Mouse (Mus musculus): ENCODE measurements at regions not wholly inside any gene's neighbourhood (a gene's known extent, or its start where the extent isn't known, plus 50 kb on each side); places are given as distances from the start of the nearest gene placed in this dataset.
"Not testable (repeated sequence)": the region's sequence is repeated elsewhere in the genome, so short reads cannot be mapped to it uniquely, and the experiment has no call there.

DNA sequence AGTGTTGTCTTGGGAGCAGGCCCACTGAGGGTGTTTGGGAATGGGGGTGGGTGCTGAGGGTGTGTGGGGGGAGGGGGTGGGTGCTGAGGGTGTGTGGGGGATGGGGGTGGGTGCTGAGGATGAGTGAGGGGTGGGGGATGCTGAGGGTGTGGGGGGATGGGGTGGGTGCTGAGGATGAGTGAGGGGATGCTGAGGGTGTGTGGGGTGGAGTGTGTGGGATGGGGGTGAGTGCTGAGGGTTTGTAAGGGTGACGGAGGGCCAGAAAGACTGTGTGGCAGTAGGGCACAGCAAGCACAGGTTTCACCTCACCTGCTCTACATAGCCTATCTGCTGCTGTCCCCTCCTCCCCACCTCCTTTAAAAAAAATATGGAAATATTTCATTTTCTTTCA, 276.3 kb upstream of the Arglu1 start:
- Histone ChIP-seq H3K27ac (ENCODE audit: low read depth, low read length) (no peak overlapping the region), H3K9ac (ENCODE audit: low read depth, low read length) (no peak overlapping the region), H3K36me3 (ENCODE audit: control insufficient read depth, insufficient read depth) (no peaks in the 10 kb centered on the region), H3K27me3 (replicated peaks; ENCODE audit: control insufficient read depth, insufficient read depth, low read length) (no peaks in the 10 kb centered on the region), H3K4me3 (ENCODE audit: low read depth, low read length) (no peak overlapping the region), H3K4me2 (replicated peaks; ENCODE audit: low read depth) (no peak overlapping the region), H3K9me3 (ENCODE audit: control insufficient read depth) (no peaks in the 10 kb centered on the region), H3K4me1 (replicated peaks; ENCODE audit: control insufficient read depth, insufficient read depth, low read length) (no peaks in the 10 kb centered on the region)
- no peak for TF ChIP-seq CTCF (IDR thresholded peaks at IDR 0.05; ENCODE audit: low read depth)
- 100% methylated on average over 1 of the region's 1 CpGs for WGBS
- no peak for ATAC-seq

- no peaks in the 10 kb centered on the region for H3K9me3 ChIP-seq (ENCODE audit: control insufficient read depth)
- no peak for ATAC-seq
- no peaks in the 10 kb centered on the region for H3K4me1 ChIP-seq (replicated peaks; ENCODE audit: control insufficient read depth, insufficient read depth, low read length)
- no peaks in the 10 kb centered on the region for H3K36me3 ChIP-seq (ENCODE audit: control insufficient read depth, insufficient read depth)
- no peak overlapping the region for H3K27ac ChIP-seq (ENCODE audit: low read depth, low read length)
- no peaks in the 10 kb centered on the region for H3K27me3 ChIP-seq (replicated peaks; ENCODE audit: control insufficient read depth, insufficient read depth, low read length)
- no peak overlapping the region for H3K4me3 ChIP-seq (ENCODE audit: low read depth, low read length)
- no peak overlapping the region for H3K9ac ChIP-seq (ENCODE audit: low read depth, low read length)
- 39% methylated on average over 10 of the region's 10 CpGs for WGBS
- no peak for TF ChIP-seq CTCF (IDR thresholded peaks at IDR 0.05; ENCODE audit: low read depth)
- H3K4me2 ChIP-seq (replicated peaks; ENCODE audit: low read depth): no peak overlapping the region
Measured at GRCm38 (mm10) chr8:8965983-8966657, 275.8 kb upstream of the Arglu1 start.

GRCm38 (mm10) chr8:8960221-8960620, 269.9 kb upstream of the Arglu1 start:
- no peak for ATAC-seq
- TF ChIP-seq CTCF (IDR thresholded peaks at IDR 0.05; ENCODE audit: low read depth): no peak
- Histone ChIP-seq H3K4me2 (replicated peaks; ENCODE audit: low read depth) (no peak overlapping the region), H3K4me3 (ENCODE audit: low read depth, low read length) (no peak overlapping the region), H3K27me3 (replicated peaks; ENCODE audit: control insufficient read depth, insufficient read depth, low read length) (no peaks in the 10 kb centered on the region), H3K9me3 (ENCODE audit: control insufficient read depth) (no peaks in the 10 kb centered on the region), H3K9ac (ENCODE audit: low read depth, low read length) (no peak overlapping the region), H3K36me3 (ENCODE audit: control insufficient read depth, insufficient read depth) (no peaks in the 10 kb centered on the region), H3K4me1 (replicated peaks; ENCODE audit: control insufficient read depth, insufficient read depth, low read length) (no peaks in the 10 kb centered on the region), H3K27ac (ENCODE audit: low read depth, low read length) (no peak overlapping the region)
- 87% methylated on average over 3 of the region's 3 CpGs for WGBS

GRCm38 (mm10) chr8:8959787-8960093, 269.4 kb upstream of the Arglu1 start:
- ATAC-seq: no peak
- Histone ChIP-seq H3K4me2 (replicated peaks; ENCODE audit: low read depth) (no peak overlapping the region), H3K4me3 (ENCODE audit: low read depth, low read length) (no peak overlapping the region), H3K9ac (ENCODE audit: low read depth, low read length) (no peak overlapping the region), H3K27me3 (replicated peaks; ENCODE audit: control insufficient read depth, insufficient read depth, low read length) (no peaks in the 10 kb centered on the region), H3K36me3 (ENCODE audit: control insufficient read depth, insufficient read depth) (no peaks in the 10 kb centered on the region), H3K4me1 (replicated peaks; ENCODE audit: control insufficient read depth, insufficient read depth, low read length) (no peaks in the 10 kb centered on the region), H3K9me3 (ENCODE audit: control insufficient read depth) (no peaks in the 10 kb centered on the region), H3K27ac (ENCODE audit: low read depth, low read length) (no peak overlapping the region)
- no peak for TF ChIP-seq CTCF (IDR thresholded peaks at IDR 0.05; ENCODE audit: low read depth)
- 41% methylated on average over 1 of the region's 1 CpGs for WGBS

- Histone ChIP-seq H3K9me3 (ENCODE audit: control insufficient read depth) (no peaks in the 10 kb centered on the region), H3K27ac (ENCODE audit: low read depth, low read length) (no peak overlapping the region), H3K9ac (ENCODE audit: low read depth, low read length) (no peak overlapping the region), H3K4me3 (ENCODE audit: low read depth, low read length) (no peak overlapping the region), H3K27me3 (replicated peaks; ENCODE audit: control insufficient read depth, insufficient read depth, low read length) (no peaks in the 10 kb centered on the region), H3K4me2 (replicated peaks; ENCODE audit: low read depth) (no peak overlapping the region), H3K36me3 (ENCODE audit: control insufficient read depth, insufficient read depth) (no peaks in the 10 kb centered on the region), H3K4me1 (replicated peaks; ENCODE audit: control insufficient read depth, insufficient read depth, low read length) (no peaks in the 10 kb centered on the region)
- WGBS: 60% methylated on average over 8 of the region's 8 CpGs
- no peak for ATAC-seq
- no peak for TF ChIP-seq CTCF (IDR thresholded peaks at IDR 0.05; ENCODE audit: low read depth)
Measured at GRCm38 (mm10) chr8:8959021-8959786, 268.9 kb upstream of the Arglu1 start.

- ATAC-seq; H3K4me2 ChIP-seq (replicated peaks; ENCODE audit: low read depth); H3K27me3 ChIP-seq (replicated peaks; ENCODE audit: control insufficient read depth, insufficient read depth, low read length); H3K4me1 ChIP-seq (replicated peaks; ENCODE audit: control insufficient read depth, insufficient read depth, low read length); H3K9me3 ChIP-seq (ENCODE audit: control insufficient read depth); H3K36me3 ChIP-seq (ENCODE audit: control insufficient read depth, insufficient read depth); H3K4me3 ChIP-seq (ENCODE audit: low read depth, low read length); H3K27ac ChIP-seq (ENCODE audit: low read depth, low read length); H3K9ac ChIP-seq (ENCODE audit: low read depth, low read length): not testable (repeated sequence)
- WGBS: 70% methylated on average over 8 of the region's 8 CpGs
Measured at GRCm38 (mm10) chr8:8958140-8958539, 267.8 kb upstream of the Arglu1 start.
